Mouse (Mus musculus) olfactory bulb, adult 2 months (tissue): Measurements from ENCODE around the gene Cdh13. TPM values are rescaled to one million over a fixed set of nuclear protein-coding genes. Genes with fewer than 3 reads are reported as not detected.

Source experiments
- H3K27ac ChIP-seq: fragments of 200-500 bp; 2 replicates; pipeline ENCODE4 v1.5.1; 2012; ENCODE audit warnings: low read depth, low read length; ENCODE audit not compliant: insufficient read depth
- H3K4me1 ChIP-seq: fragments of 200-500 bp; 2 replicates; pipeline ENCODE4 v1.6.1; 2012; ENCODE audit warnings: low read length; ENCODE audit not compliant: control insufficient read depth, insufficient read depth
- H3K4me3 ChIP-seq: fragments of 200-500 bp; 2 replicates; pipeline ENCODE4 v1.5.1; 2012; ENCODE audit warnings: mild to moderate bottlenecking, low read depth, low read length, moderate library complexity; ENCODE audit not compliant: insufficient read depth
- CTCF ChIP-seq: fragments of 200-500 bp; IDR thresholded peaks from 2 replicates; pipeline ENCODE4 v1.5.1; 2012; ENCODE audit warnings: low read depth, mild to moderate bottlenecking, low read length, moderate library complexity; ENCODE audit not compliant: insufficient read depth
- POLR2A ChIP-seq: fragments of 200-500 bp; IDR thresholded peaks from 2 replicates; pipeline ENCODE4 v1.6.1; 2012; ENCODE audit warnings: mild to moderate bottlenecking, low read depth, low read length, moderate library complexity; ENCODE audit not compliant: insufficient read depth
- WGBS: fragments of 180-500 bp; shearing (Covaris S2); methylation state at CpG from one replicate; pipeline ENCODE4 v1.1.7; 2018; 5-methylcytosine and 5-hydroxymethylcytosine counted together
- polyA plus RNA-seq: library from polyadenylated mRNA; stranded (reverse); fragments of >200 nt; gene quantifications from 2 replicates; pipeline ENCODE4 v1.2.4, GENCODE M21; 2012; ENCODE audit warnings: low replicate concordance; ENCODE audit not compliant: missing spikeins, insufficient read depth, insufficient read length

Gene Cdh13
- polyA plus RNA-seq, 1 experiment = not detected

DNA sequence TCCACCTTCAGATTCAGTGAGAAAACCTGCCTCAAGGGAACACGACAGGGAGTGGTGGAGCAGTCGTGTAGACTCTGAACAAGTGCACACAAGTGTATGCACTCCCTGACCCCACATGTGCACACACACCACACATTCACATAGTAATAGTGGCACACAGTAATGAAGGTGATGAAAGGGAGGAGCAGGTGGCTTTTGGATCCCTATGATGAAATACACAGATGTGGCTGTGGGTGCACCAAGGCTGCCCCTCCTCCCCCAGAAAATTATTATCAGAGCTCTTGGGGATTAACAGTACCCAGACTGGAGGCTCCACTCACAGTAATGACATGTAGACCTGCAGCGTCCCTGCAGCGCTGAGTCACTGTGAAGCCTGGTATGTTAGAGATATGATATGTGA is 5.6 kb downstream of the Cdh13 start:
- no peak for TF ChIP-seq CTCF
- Histone ChIP-seq H3K4me3 (no peak overlapping the region), H3K27ac (no peak overlapping the region), H3K4me1 (peaks cover 15% of the 10 kb centered on the region)
- WGBS = 95% methylated on average over 4 of the region's 4 CpGs

DNA sequence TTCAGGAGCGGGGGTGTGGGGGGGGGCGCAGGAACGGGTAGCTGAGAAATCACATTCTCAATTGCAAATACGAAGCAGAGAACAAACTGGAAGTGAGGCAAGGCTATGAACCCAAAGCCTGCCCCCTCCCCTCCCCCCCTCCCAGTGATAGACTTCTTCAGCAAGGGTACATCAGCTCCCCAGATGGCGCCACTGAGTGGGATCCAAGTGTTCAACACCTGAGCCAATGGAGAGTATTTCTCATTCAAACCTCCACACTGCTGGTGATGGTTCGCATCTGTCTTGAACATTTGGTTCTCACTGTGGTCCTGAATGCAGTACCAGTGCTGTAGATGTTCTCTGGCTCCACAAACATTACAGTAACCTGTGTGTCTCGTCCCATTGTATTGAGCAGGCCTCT is 6.0 kb downstream of the Cdh13 start:
- H3K4me3 ChIP-seq = no peak overlapping the region
- no peak overlapping the region for H3K27ac ChIP-seq
- TF ChIP-seq CTCF (no peak), POLR2A (no peak)
- H3K4me1 ChIP-seq = peaks cover 11% of the 10 kb centered on the region
- WGBS = 91% methylated on average over 7 of the region's 7 CpGs

DNA sequence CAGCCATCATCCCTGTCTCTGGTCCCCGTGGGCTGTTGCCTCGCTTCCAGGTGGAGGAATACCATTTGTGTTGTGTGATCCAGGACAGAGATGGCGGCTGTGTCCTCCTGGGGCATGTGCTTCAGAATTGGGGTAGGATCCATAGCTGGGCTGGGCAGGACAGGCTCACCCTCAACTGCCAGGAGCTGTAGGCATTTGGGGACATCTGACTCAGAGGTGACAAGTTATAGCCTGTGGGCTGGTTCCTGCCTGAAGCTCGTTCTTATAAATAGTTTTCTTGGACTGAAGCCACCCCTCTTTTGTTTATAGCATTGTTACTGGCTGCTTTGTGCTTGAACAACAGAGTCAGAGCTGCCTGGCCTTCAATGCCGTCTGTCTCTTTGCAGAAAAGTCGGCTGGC is 6.7 kb downstream of the Cdh13 start:
- WGBS = 61% methylated on average over 6 of the region's 6 CpGs
- TF ChIP-seq CTCF (no peak), POLR2A (no peak)

DNA sequence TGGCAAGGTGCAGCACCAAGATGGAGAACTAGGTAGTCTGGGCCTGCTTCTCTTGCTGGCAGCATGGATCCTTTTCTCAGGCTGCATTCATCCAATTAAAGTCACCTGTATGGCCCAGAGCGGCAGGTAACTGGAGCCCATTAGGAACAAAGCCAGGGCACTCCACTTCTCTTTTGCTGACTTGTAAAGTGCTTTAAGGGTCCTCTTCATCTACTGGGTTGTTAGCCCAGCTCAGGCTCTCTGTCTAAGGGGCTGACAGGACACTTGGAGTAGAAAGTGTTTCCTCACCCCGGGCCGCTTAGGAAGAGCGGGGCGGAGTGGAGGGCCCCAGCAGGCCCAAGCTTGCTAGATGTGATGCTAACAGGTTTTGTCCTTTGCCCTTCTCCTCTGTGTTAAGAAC is 12.9 kb downstream of the Cdh13 start:
- Histone ChIP-seq H3K27ac (no peak overlapping the region), H3K4me1 (no peaks in the 10 kb centered on the region), H3K4me3 (no peak overlapping the region)
- WGBS = 97% methylated on average over 5 of the region's 5 CpGs
- TF ChIP-seq CTCF = no peak
- TF ChIP-seq POLR2A = no peak

More for the DNA sequence above, 6.7 kb downstream of the Cdh13 start:
- no peak overlapping the region for H3K27ac ChIP-seq
- H3K4me3 ChIP-seq = no peak overlapping the region
- peaks cover 7% of the 10 kb centered on the region for H3K4me1 ChIP-seq

DNA sequence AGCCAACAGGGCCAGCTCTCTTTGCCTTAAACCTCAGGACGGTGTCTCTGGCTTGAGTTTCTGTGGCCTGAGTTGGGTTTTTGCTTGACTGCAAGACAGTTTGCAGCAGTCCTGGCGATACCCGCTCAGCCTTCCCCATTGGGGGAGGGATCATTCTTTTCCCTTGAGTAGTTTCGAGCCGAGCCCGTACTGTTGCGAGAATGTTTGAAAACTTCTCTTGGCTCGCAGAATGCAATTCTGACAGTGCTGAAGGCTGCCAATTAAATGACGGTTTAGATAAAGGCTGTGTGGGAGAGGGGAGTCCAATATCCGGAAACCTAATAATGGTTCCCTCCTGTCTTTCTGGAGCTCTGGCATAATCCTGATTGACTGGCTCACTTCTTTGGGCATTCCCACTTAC is 23.4 kb downstream of the Cdh13 start:
- no peak for TF ChIP-seq CTCF
- TF ChIP-seq POLR2A = no peak
- 49% methylated on average over 10 of the region's 10 CpGs for WGBS

DNA sequence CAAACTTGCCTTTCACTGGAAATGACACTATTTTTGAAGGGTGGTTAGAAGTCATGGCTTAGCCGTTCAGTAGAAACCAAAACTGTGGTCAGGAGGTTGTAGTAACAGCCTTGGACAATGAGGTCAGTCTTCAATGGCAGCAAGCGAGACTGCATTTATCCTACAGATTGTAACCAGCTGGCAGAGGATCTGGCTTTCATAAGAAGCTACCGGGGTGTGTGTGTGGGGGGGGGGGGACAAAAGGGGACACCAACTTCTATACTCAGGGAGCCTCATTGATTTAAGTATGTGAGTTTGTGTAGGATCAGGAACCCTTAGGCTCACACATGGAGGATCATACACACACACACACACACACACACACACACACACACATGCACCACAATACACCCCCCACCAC is 25.6 kb downstream of the Cdh13 start:
- TF ChIP-seq CTCF = no peak
- TF ChIP-seq POLR2A = no peak
- WGBS = 77% methylated on average over 3 of the region's 3 CpGs
- H3K4me1 ChIP-seq = no peaks in the 10 kb centered on the region

More for the DNA sequence above, 23.4 kb downstream of the Cdh13 start:
- Histone ChIP-seq H3K4me3 (no peak overlapping the region), H3K4me1 (no peaks in the 10 kb centered on the region), H3K27ac (no peak overlapping the region)

DNA sequence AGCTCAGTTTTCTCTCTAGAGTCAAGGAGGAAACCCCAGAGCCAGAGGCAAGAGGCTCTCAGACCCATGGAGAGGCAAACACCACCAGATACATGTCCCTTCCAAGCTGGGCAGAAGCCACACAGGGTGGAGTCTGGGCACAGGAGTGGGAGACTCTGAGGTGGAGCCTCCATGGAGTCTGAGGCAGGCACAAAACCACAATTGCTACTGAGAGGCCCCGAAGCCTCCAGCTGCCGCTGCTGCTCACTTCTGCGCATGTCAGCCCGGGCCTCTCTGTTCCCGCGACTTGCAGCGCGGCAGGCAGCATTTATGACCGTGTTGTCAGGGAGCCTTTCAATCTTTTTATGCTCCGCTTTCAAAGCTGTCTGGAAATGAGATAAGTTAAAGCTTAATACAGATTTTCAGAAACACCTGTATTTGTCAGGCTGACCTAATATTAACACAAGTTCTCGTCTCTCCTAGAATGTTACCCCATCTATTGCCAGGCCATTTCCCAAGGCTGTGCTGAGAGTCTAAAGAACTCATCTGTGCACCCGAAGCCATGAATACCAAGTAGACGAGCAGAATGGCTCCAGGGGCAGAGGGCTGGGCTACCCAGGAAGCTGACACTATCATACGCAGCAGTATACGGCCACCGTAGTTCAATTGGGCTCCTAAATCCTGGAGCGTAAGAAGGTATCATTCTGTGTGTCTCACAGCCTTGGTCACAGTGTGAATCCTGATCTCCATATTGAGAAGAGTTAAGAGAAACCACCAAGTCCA is 30.1 kb downstream of the Cdh13 start:
- Histone ChIP-seq H3K4me1 (no peaks in the 10 kb centered on the region), H3K4me3 (no peak overlapping the region), H3K27ac (no peak overlapping the region)
- TF ChIP-seq CTCF = no peak
- no peak for TF ChIP-seq POLR2A
- 86% methylated on average over 17 of the region's 17 CpGs for WGBS

More for the DNA sequence above, 25.6 kb downstream of the Cdh13 start:
- H3K4me3 ChIP-seq = no peak overlapping the region
- no peak overlapping the region for H3K27ac ChIP-seq

DNA sequence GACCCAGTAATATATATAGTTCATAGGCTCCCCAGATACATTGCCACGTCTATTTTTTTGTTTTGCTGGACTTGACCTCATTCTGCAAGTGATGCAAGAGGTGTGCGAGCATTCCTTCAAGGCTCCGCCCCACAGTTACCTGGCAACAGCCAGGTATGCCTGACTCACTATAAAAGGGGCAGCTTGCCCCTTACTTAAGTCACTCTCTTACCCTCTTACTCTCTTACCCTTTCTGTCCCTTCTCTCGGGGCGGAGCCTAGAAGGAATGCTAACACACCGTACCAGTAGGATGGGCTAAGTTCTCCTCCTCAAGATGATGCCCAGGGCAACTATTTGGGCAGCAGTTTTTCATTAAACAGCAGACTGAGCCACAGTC is 30.6 kb downstream of the Cdh13 start:
- Histone ChIP-seq H3K4me3 (no peak overlapping the region), H3K4me1 (no peaks in the 10 kb centered on the region), H3K27ac (no peak overlapping the region)
- whole genome bisulfite sequencing = 90% methylated on average over 6 of the region's 6 CpGs
- TF ChIP-seq CTCF (no peak), POLR2A (no peak)

DNA sequence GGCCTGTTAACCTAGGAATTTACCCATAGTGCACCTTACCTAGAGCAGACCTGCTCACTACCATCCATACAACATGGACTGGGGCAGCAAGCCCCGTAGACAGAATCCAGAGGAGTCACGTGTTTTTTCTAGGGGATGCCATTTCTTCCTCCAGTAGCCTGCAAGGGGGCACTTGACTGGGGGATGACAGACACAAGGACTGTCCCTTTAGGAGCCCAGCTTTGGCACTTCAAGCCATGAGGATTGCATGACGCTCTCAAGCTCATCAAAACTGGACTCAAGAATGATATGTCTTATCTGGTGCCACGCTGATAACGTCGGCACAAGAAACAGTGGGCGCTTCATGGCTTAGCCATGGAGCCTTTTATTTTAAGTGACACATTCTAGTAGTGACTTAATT is 31.4 kb downstream of the Cdh13 start:
- TF ChIP-seq CTCF (no peak), POLR2A (no peak)
- Histone ChIP-seq H3K27ac (no peak overlapping the region), H3K4me1 (no peaks in the 10 kb centered on the region), H3K4me3 (no peak overlapping the region)
- WGBS = 91% methylated on average over 7 of the region's 7 CpGs

DNA sequence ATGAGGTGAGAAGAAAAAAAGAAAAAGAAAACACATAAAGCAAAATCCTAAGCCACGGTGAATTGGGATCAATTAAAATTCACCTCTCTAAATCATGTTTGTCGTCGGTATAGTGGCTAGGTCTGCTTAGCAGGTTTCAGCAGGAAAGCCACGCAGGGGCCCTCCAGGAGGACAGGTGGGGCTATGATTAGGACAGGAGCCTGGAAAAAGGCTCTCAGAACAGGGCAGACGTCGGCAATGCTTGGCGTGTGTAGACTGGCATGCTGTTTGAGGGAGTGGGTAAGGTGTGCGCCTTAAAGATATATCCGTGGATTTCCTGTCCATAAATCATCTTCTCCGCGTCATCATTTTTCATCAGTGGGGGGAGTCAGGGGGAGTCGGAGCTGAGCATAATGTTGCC is 32.9 kb downstream of the Cdh13 start:
- H3K4me1 ChIP-seq = no peaks in the 10 kb centered on the region
- WGBS = 92% methylated on average over 12 of the region's 12 CpGs
- H3K4me3 ChIP-seq = no peak overlapping the region
- TF ChIP-seq POLR2A (no peak), CTCF (no peak)
- no peak overlapping the region for H3K27ac ChIP-seq
